ENCODE assay signal across 8 mouse cellular contexts in the genomic region with DNA sequence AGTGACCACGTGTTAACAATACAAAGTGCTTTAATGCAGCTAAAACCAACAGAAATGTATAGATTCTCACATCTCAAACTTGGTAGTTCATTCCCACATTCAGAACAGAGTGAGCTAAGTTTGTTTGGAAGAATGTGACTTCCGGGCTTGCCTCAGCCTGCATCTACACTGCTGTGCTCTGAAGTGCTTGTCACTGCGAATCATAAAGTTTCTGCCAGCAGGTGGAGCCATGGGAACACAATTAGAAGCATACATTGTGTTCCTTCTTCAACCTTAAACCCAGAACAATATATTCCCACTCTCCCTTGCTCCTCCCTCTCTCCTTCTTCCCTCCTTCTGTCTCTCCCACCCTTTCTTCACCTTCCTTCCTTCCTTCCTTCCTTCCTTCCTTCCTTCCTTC.
DNase-seq lines count a peak whose midpoint lies in the region; ATAC-seq and TF ChIP-seq lines count a peak whose summit lies in the region.

No protein-coding gene starts in this region.

- H3K9ac ChIP-seq in embryonic facial prominence, embryonic 11.5 days (replicated peaks; ENCODE audit: low read length) = no peak overlapping the region
- H3K9ac ChIP-seq in heart, embryonic 15.5 days = no peak overlapping the region
- no peak overlapping the region for H3K9ac ChIP-seq in liver, embryonic 11.5 days (ENCODE audit: low read depth, low read length)
- H3K9ac ChIP-seq in neural tube, embryonic 14.5 days (replicated peaks; ENCODE audit: low read depth, low read length) = no peak overlapping the region

- H3K4me2 ChIP-seq in embryonic facial prominence, embryonic 11.5 days (ENCODE audit: low read depth, low read length) = no peak overlapping the region
- H3K4me2 ChIP-seq in heart, embryonic 15.5 days = no peak overlapping the region
- no peak overlapping the region for H3K4me2 ChIP-seq in liver, embryonic 11.5 days
- H3K4me2 ChIP-seq in neural tube, embryonic 14.5 days (ENCODE audit: low read depth, low read length) = no peak overlapping the region

- H3K27me3 ChIP-seq in embryonic facial prominence, embryonic 11.5 days (ENCODE audit: control insufficient read depth, insufficient read depth, low read length) = no peaks in the 10 kb centered on the region
- no peaks in the 10 kb centered on the region for H3K27me3 ChIP-seq in heart, embryonic 15.5 days
- H3K27me3 ChIP-seq in liver, embryonic 11.5 days (replicated peaks; ENCODE audit: control insufficient read depth, insufficient read depth, low read length) = no peaks in the 10 kb centered on the region
- H3K27me3 ChIP-seq in neural tube, embryonic 14.5 days (ENCODE audit: control insufficient read depth, insufficient read depth, low read length) = no peaks in the 10 kb centered on the region
- H3K27me3 ChIP-seq in thymus, adult 2 months (ENCODE audit: control insufficient read depth, insufficient read depth, low read length) = no peaks in the 10 kb centered on the region

- H3K27ac ChIP-seq in embryonic facial prominence, embryonic 11.5 days (replicated peaks; ENCODE audit: low read depth, low read length) = no peak overlapping the region
- H3K27ac ChIP-seq in heart, embryonic 15.5 days = no peak overlapping the region
- H3K27ac ChIP-seq in liver, embryonic 11.5 days (ENCODE audit: low read depth, low read length) = no peak overlapping the region
- no peak overlapping the region for H3K27ac ChIP-seq in neural tube, embryonic 14.5 days (ENCODE audit: low read depth, low read length)
- H3K27ac ChIP-seq in thymus, adult 2 months (ENCODE audit: control insufficient read depth, insufficient read depth, low read length) = no peak overlapping the region

- WGBS in embryonic facial prominence, embryonic 11.5 days = 12% methylated on average over 3 of the region's 3 CpGs
- 11% methylated on average over 3 of the region's 3 CpGs for WGBS in heart, embryonic 15.5 days
- WGBS in liver, embryonic 11.5 days = 10% methylated on average over 3 of the region's 3 CpGs
- WGBS in neural tube, embryonic 14.5 days = 10% methylated on average over 3 of the region's 3 CpGs
- 8% methylated on average over 3 of the region's 3 CpGs for WGBS in thymus, adult 2 months

- DNase-seq in 416B (ENCODE audit: low read depth) = peak; percentile 72
- peak; percentile 79 for DNase-seq in adrenal gland, postnatal 14 days
- DNase-seq in embryonic facial prominence, embryonic 11.5 days (ENCODE audit: low spot score) = peak; percentile 93
- peak; percentile 90 for DNase-seq in kidney, postnatal 14 days
- DNase-seq in liver, embryonic 11.5 days (ENCODE audit: low spot score) = peak; percentile 45
- peak; percentile 44 for DNase-seq in thymus, adult 2 months

- H3K4me3 ChIP-seq in embryonic facial prominence, embryonic 11.5 days (ENCODE audit: low read depth, low read length) = no peak overlapping the region
- no peak overlapping the region for H3K4me3 ChIP-seq in heart, embryonic 15.5 days
- no peak overlapping the region for H3K4me3 ChIP-seq in liver, embryonic 11.5 days (ENCODE audit: low read depth, low read length)
- no peak overlapping the region for H3K4me3 ChIP-seq in neural tube, embryonic 14.5 days (ENCODE audit: low read depth, low read length)
- no peak overlapping the region for H3K4me3 ChIP-seq in thymus, adult 2 months (ENCODE audit: control insufficient read depth, insufficient read depth, low read length)

- no peak for TF ChIP-seq POLR2A in thymus, adult 2 months (IDR thresholded peaks at IDR 0.05; ENCODE audit: control insufficient read depth, extremely low read depth, insufficient read depth, low read length, poor library complexity)

- no peaks in the 10 kb centered on the region for H3K36me3 ChIP-seq in embryonic facial prominence, embryonic 11.5 days (replicated peaks; ENCODE audit: control insufficient read depth, insufficient read depth, low read depth, low read length)
- H3K36me3 ChIP-seq in heart, embryonic 15.5 days = no peaks in the 10 kb centered on the region
- no peaks in the 10 kb centered on the region for H3K36me3 ChIP-seq in liver, embryonic 11.5 days (ENCODE audit: control insufficient read depth, insufficient read depth, low read length)
- H3K36me3 ChIP-seq in neural tube, embryonic 14.5 days (ENCODE audit: control insufficient read depth, insufficient read depth, low read length) = no peaks in the 10 kb centered on the region
- no peaks in the 10 kb centered on the region for H3K36me3 ChIP-seq in thymus, adult 2 months (ENCODE audit: control insufficient read depth, insufficient read depth, low read length)

- H3K9me3 ChIP-seq in embryonic facial prominence, embryonic 11.5 days (replicated peaks; ENCODE audit: control insufficient read depth, low read length) = no peaks in the 10 kb centered on the region
- no peaks in the 10 kb centered on the region for H3K9me3 ChIP-seq in heart, embryonic 15.5 days (replicated peaks)
- no peaks in the 10 kb centered on the region for H3K9me3 ChIP-seq in liver, embryonic 11.5 days (ENCODE audit: control insufficient read depth, low read length)
- H3K9me3 ChIP-seq in neural tube, embryonic 14.5 days (ENCODE audit: control insufficient read depth, low read length) = no peaks in the 10 kb centered on the region

- no peaks in the 10 kb centered on the region for H3K4me1 ChIP-seq in embryonic facial prominence, embryonic 11.5 days (ENCODE audit: control insufficient read depth, insufficient read depth, low read length)
- no peaks in the 10 kb centered on the region for H3K4me1 ChIP-seq in heart, embryonic 15.5 days (replicated peaks)
- H3K4me1 ChIP-seq in liver, embryonic 11.5 days (replicated peaks; ENCODE audit: control insufficient read depth, insufficient read depth, low read length) = no peaks in the 10 kb centered on the region
- no peaks in the 10 kb centered on the region for H3K4me1 ChIP-seq in neural tube, embryonic 14.5 days (ENCODE audit: control insufficient read depth, insufficient read depth, low read length)
- no peaks in the 10 kb centered on the region for H3K4me1 ChIP-seq in thymus, adult 2 months (replicated peaks; ENCODE audit: control insufficient read depth, insufficient read depth, low read length)

- no peak for TF ChIP-seq CTCF in thymus, adult 2 months (IDR thresholded peaks at IDR 0.05; ENCODE audit: borderline replicate concordance, control insufficient read depth, extremely low read depth, insufficient read depth, low read length, poor library complexity)

- ATAC-seq in embryonic facial prominence, embryonic 11.5 days (replicated peaks; ENCODE audit: insufficient number of reproducible peaks, low FRiP score, low TSS enrichment, low read depth) = peak; percentile 88
- ATAC-seq in heart, embryonic 15.5 days (replicated peaks; ENCODE audit: insufficient number of reproducible peaks, insufficient read depth, low FRiP score, low read depth) = peak; percentile 60; the same call in 1 of the 2 replicates
- ATAC-seq in liver, embryonic 11.5 days (replicated peaks; ENCODE audit: low FRiP score) = peak; percentile 67
- ATAC-seq in neural tube, embryonic 14.5 days (ENCODE audit: low read depth) = peak; percentile 94
